Mouse (Mus musculus): ENCODE measurements around the gene Kif11.

The Kif11 gene

GRCm38 (mm10) chr19:37375755-37376615 lies at the start of gene Kif11:
Kif11 (plus strand) TSS chr19:37376403.
- peak; percentile 98 for DNase-seq (ENCODE audit: low read depth)

DNA sequence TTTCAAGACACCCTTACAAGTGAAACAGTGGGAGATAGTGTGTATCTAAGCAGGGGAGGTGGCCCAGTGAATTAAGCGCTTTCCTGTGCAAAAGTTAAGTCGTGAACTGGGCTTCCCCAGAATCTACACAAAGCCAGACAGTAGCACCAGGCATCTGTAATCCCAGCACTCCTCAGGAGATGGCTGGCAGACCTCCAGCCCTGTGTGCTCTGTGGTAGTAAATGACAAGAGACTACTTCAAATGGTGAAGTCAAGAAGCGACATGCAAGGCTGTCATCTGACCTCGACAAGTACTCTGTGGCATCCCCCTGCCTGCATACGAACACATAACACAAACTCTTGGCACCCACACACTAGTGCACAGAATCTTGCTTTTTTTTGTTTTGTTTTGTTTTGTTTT lies 49.0 kb upstream of the Kif11 start:
- no peak for DNase-seq (ENCODE audit: low read depth)

DNA sequence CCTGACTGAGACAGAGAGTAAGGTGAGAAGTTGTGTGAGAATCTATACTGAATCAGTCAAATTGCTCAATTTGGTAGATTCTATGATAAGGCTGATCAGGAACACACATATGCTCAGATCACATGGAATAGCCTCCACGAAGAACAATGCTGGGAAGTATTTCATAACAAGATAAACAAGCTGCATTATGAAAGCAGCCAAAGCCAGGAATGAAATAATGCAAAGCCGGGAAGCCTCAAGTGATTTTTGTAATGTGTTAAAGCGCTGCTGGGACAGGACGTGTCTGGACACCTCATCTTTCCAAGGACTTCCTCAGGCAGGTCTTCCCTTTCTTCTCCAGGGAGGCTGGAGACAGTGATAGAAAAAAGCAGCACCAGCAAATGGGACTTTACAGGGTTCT lies 43.5 kb upstream of the Kif11 start:
- DNase-seq (ENCODE audit: low read depth) = no peak

DNA sequence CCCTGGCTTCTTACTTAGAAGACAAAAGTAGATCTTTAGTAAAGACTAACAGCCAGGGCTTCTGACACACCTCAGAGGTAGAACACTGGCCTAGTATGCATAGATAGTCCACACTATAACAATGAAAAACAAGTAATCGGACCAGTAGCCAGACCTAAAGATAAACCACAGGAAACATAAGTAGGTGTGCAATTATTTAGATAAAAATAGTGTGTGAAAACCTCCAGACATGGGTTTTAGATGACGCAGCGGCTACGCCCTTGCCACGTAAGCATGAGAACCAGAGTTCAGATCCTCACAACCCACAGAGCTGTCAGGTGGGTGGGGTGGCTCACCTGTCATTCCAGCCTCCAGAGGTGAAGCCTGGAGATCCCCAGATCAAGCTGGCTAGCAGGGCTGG lies 42.8 kb upstream of the Kif11 start:
- peak; percentile 80 for DNase-seq (ENCODE audit: low read depth)

- DNase-seq (ENCODE audit: low read depth) = no peak
These were observed 40.8 kb upstream of the Kif11 start for GRCm38 (mm10) chr19:37335392-37335791.

GRCm38 (mm10) chr19:37337752-37338151 lies 38.5 kb upstream of the Kif11 start, which contains the start of gene Ide:
Ide (minus strand) TSS chr19:37337852.
- no peak for DNase-seq (ENCODE audit: low read depth)

- no peak for DNase-seq (ENCODE audit: low read depth)
These were observed 35.7 kb upstream of the Kif11 start for GRCm38 (mm10) chr19:37340495-37340894.

DNA sequence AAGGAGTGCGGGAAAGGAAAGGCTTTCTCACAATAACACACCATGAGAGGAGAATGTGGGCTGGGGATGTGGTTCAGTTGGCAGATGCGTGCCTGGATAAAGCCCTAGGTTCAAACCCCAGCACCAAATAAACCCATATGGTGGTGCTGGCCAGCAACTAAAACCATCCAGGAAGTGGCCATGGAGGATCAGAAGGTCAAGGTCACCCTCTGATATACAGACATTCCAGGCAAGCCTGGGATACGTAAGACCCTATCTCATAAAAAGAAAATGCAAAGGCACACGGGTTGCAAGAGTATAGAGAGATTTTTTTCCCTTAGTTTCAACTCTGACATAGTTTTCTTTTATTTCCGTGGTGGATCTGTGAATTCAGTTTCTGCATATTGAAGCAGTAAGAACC lies 35.3 kb upstream of the Kif11 start:
- DNase-seq (ENCODE audit: low read depth) = no peak

DNA sequence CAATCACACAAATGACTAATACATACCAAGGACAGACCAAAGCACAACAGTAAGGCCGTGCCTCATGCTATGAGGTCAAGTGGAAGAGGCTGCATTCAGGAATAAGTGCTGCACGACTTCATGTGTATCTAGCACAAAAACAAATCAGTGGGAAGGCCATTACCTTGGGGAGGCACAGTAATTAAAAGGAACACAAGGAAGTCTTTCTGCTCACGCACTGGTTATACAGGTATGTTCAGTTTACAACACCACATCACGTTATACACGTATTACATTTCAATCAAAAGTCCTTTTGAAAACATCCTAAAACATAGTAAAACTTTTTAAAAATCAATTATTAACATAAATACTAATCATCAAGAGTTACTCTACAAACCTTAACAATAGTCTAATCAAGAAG lies 32.3 kb upstream of the Kif11 start:
- no peak for DNase-seq (ENCODE audit: low read depth)

DNA sequence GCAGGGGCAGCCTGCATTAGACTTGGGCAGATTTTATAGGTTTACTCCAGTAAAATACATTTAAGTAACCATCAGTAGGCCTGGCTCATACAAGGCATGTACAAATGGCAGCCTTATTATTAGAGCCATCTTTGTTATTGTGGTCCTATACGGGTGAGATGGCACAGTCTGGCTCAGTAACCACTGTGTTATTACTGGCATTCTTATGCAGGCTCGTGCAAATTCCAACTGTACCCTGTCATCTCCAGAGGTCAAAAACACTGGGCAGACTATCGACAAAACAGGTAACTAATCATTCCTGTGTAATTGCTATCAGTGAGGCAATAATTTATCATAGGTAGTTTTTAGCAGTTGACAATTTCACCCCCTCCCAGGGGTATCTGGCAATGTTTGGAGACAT lies 29.9 kb upstream of the Kif11 start:
- no peak for DNase-seq (ENCODE audit: low read depth)

DNA sequence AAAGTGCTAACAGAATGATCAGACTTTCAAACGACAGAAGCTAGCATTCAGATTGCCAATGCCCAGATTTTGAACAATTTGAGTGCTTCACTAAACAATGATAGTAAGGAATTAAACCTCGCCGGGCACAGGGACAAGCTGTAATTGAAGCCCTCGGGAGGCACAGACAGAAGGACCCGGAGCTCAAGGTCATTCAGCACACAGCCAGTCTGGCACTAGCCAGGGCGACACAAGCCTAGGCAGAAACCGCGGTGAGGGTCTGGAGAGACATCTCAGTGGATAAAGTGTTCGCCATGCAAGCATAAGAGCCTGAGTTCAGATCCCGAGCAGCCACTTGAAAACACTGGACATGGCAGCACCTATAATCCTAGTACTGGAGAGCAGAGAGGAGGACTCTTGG lies 27.9 kb upstream of the Kif11 start:
- DNase-seq (ENCODE audit: low read depth) = no peak

DNA sequence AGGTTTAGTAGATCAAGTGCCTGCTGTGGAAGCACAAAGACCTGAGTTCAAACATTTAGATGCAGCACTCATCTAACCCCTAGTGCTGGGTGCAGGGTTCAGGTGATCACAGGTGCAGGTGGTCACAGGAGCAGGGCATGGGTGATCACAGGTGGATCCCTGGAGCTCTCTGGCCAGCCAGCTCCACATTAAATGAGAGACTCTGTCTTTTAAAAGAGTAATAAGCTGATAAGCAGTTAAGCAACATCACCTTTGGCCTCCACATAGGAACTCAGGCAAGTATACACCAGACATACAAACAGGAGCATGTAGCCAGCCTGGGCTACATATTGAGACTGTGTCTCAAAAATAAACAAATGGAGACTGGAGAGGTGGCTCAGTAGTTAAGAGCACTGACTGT lies 27.3 kb upstream of the Kif11 start:
- DNase-seq (ENCODE audit: low read depth) = no peak

GRCm38 (mm10) chr19:37352756-37353155 lies 23.4 kb upstream of the Kif11 start:
- no peak for DNase-seq (ENCODE audit: low read depth)

DNA sequence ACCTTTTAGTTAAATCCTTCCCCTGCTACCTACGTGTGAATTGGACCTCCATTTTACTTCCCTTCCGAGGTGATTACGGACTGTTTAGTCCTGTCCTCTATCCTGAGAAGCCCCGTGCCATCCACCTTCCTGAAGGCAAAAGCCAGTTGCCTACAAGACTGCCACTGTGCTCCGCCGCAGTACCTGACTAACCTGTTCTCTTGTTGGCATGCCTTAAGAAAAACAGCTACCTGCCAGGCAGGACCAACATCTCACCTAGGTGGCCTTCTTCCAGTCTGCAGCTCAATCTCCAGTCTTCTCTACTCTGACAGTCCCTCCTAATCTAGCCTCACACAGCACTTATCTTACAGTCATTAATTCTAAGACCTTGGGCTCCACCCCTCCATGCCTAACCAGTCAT lies 22.9 kb upstream of the Kif11 start:
- no peak for DNase-seq (ENCODE audit: low read depth)

DNA sequence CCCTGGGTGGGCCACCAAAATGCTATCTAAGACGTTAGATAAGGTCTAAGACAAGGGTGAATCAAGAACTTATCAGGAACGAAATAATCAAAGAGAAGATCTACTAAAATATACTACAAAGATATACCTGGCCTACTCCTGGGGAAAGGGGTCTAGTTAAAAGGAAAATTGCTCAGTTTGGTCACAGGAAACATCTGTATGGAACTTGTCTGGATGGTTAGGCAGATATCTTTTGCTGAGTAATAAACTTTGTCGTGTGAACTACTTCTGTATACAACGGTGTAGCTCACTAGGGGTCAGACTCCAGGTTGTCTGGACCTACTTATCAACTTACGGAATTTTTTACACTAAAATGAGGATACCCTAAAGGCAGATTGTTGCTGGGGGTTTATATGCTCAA lies 16.2 kb upstream of the Kif11 start:
- no peak for DNase-seq (ENCODE audit: low read depth)

GRCm38 (mm10) chr19:37362545-37362944 lies 13.7 kb upstream of the Kif11 start:
- DNase-seq (ENCODE audit: low read depth) = no peak

GRCm38 (mm10) chr19:37363128-37363939 lies 12.9 kb upstream of the Kif11 start:
- DNase-seq (ENCODE audit: low read depth) = no peak

DNA sequence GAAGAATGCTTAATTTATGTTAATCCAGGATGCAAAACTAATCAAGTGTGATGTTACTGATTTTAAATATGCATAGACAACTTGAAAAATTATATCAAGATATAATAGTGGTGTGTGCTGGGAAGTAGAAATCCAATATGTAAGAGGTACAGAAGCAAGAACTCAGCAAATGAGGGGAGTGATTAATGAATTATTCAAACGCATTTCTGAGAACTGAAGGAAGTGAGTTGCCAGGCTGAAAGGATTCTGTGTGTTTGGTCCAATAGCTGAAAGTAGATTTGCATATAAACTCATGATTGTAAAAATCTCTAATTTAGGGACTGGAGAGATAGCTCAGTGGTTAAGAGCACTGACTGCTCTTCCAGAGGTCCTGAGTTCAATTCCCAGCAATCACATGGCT lies 7.2 kb upstream of the Kif11 start:
- DNase-seq (ENCODE audit: low read depth) = no peak

DNA sequence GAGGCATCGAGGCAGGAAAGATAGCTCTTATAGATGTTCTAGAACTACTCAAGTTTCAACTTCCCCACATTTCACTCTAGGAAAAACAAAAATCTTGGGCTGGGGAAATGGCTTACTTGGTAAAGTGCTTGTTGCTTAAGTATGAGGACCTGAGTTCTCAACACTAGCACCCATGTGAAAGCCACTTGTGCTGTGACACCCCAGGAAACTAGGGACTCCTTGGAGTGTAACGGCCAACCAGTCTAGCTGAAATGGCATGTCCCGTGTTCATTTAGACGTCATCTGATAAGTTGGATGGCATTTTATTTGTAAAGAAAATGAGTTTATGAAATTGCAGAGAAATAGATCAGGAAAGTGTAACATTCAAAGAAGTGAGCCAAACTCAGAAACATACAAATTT lies 6.3 kb upstream of the Kif11 start:
- peak; percentile 35 for DNase-seq (ENCODE audit: low read depth)

- DNase-seq (ENCODE audit: low read depth) = peak; percentile 52
These were observed 5.8 kb upstream of the Kif11 start for GRCm38 (mm10) chr19:37370356-37370755.

DNA sequence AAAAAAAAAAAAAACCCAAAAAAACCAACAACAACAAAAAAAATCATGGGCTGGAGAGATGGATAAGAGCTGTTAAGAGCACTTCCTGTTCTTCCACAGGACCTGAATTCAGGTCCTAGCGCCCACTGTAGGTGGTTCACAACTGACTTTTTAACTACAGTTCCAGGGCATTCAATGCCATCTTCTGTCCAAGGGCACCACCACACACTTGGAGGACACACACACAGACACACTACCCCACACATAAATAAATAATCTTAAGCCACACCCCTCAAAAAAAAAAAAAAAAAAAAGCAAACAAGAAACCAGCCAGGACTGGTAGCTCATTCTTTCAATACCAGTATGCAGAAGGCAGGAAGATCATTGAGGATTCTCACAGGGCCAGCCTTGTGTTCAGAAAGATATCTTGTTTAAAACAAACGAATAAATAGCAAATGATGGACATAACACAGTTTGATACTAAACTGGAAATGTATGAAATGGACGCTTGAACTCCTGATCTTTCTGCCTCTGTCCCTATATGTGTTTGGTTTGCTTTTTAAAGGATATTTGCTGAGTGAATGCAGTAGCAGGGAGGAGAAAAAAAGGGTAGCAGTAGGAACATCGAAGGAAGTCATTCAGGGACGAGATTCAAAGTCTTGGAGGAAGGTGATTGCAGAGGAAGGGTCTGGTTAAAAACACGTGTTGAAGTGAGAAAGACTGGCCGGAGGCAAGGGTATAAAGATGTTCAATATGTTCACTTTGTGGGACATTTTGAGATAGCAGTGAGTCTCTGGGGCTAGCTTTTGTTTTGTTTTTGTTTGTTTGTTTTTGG lies 1.1 kb upstream of the Kif11 start:
- DNase-seq (ENCODE audit: low read depth) = peak; percentile 65

- no peak for DNase-seq (ENCODE audit: low read depth)
These were observed 638 bp downstream of the Kif11 start for GRCm38 (mm10) chr19:37376841-37377240.
